Mouse (Mus musculus) megakaryocyte, adult 5-6 weeks (primary cell): ENCODE data around the gene Dhx33. TPM values are rescaled to one million over a fixed set of nuclear protein-coding genes. Genes with fewer than 3 reads are reported as not detected.

Source experiments
- ATAC-seq: 2 replicates; pipeline ENCODE4 v1.8.0; 2016; ENCODE audit warnings: mild to moderate bottlenecking, inconsistent platforms; ENCODE audit not compliant: poor library complexity, severe bottlenecking
- total RNA-seq, 2 experiments: library from RNA; stranded (forward) in 1 of 2; stranded (reverse) in 1 of 2; fragments of 153-499, 151-499 nt in 1 of 2; fragments of 221-1000, 200-1000 nt in 1 of 2; gene quantifications; 2 replicates each; pipeline versions ENCODE4 v1.2.3 to v1.2.4; 2015 to 2017

Dhx33 gene
- total RNA-seq (2015), result 5.1 and 8.4 TPM in 2 replicates
- total RNA-seq (2017), result 10.7 and 17.0 TPM in 2 replicates

DNA sequence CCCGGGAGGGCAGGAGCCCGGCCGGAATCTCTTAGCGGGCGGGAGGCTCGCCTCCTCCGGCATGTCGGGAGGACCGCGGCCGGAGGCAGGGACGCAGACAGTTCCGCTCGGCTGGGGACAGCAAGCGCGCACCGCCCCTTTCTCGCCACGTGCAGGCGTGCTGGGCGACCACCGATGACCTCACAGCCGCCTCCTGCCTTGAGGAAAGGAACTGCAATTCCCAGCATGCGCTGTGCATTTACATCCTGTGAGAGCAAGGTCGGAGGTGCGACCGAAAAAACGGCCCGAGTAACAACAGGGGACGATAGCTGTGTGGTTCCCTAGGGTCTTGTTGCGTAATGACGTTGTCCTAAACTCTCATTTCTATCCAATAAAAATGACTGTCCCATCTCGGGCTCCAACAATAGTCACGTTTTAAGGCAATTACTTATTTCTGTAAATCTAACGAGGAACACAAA is at the start of gene Dhx33:
Gene Dhx33, minus strand, starts transcription at position 122 of the 458 bp plus-strand sequence.
- ATAC-seq, result peak; percentile 98

DNA sequence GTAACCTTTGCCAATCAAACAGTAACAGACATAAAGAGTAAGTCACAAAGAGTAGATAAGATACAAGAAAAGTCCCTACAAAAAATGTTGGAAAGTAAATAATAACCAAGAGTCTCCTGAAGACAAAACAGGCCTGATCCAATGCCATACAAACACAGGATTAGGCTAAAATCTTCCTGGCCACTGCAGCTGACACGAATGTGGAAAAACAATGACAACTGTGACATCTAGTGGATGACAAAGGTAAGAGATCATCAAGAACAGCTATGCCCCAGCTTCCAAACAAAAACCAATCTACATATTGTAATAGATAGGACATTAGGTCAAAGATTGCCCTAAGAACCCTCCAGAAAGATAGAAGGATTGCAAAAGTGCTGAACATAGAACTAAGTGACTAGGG is 48.3 kb upstream of the Dhx33 start:
- ATAC-seq, result 0 out of 2 replicates have a peak, but pooled peaks have one; percentile 43

DNA sequence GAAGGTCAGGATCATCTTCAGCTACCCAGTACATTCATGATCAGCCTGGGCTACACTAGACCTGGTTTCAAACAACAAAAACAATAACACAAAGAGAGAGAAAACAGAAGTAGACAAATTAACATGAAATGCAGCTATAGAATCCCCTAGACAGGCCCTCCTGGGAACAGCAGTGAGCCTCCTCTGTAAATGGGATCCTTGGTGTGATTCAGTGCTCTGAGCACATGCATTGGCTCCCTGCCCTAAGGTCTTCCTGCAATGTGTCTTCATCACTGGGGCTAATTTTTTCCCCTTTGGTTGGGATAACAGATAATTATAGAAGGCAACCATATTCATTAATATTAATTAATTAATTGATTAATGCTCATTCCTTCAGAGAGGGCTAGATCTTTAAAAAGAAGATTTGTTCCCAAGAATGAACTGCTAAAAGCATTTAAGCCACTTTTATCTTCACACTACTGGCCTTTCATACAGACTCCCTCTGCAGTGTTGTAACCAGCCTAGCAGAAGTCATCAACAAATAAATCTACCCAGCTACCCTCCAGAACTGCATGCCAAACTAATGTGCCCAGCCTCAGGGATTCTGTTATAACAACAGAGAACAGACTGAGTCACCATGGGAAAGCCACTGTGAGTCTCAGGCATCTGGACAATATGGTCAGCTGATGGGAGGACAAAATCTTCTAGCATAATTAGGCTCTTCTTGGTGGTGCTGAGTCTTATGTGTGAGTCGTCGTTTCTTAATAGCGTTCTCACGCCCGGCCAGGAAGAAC is 35.5 kb upstream of the Dhx33 start:
- no peak for ATAC-seq

DNA sequence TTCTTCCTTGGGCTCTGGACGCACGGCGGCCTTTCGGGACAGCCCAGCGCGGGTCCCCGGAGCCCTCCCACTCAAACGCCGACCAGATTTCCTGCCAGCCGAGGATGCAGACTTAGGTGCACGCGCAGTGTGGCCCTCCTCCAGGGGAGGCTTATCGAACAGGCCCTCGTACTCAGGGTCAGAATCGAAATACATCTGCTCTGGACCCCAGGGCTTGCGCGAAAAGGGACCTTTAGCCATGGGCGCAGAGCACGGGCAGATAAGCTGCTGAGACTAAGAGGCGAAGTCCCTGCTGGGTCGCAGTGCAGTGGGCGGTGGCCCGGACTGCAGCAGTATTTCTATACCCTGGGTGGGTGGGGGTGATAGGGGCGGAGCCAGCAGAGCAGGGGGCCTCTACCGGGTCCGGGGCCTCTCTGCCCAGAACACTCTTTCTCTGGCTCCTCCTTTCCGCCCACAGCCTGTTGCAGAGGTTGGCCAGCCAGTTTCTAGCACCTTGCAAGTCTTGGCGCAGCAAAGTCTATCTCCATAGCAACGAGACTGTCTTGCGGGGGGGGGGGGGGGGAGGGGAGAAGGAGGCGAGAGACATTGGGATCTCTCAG is 29.0 kb upstream of the Dhx33 start, which contains the start of gene 6330403K07Rik:
Gene 6330403K07Rik, minus strand, starts transcription at position 351 of the 599 bp plus-strand sequence.
- ATAC-seq, result no peak

DNA sequence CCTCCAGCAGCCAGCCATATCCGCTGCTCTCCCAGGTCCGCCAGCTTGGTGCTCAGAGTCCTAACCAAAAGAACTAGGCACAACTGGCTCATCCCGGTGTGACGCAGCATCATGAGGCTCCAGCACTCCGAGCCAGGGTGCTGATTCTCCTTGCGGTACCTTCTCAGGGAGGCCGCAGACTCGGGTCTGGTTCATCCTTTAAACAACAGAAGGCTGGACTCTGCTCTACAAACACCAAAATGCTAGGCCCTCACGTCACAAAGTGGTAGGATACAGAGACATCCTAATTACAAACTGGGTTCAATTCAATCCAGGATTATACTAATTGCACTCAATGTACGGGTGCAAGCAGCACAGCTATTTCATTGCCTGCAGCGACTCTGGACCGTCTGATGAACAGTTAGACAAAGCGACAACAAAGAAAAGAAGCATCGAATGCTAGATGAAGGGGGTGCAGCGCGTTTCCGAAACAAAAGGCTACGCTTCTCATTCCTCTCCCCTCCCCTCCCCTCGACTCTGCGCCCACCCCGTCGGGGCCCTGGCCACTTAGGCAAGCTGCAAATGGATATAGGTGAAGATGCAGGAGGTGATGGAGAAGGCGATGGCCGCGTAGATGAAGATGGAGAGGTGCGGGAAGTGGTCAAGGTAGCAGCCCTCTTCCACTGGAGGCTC is 28.4 kb upstream of the Dhx33 start:
- ATAC-seq, result no peak

DNA sequence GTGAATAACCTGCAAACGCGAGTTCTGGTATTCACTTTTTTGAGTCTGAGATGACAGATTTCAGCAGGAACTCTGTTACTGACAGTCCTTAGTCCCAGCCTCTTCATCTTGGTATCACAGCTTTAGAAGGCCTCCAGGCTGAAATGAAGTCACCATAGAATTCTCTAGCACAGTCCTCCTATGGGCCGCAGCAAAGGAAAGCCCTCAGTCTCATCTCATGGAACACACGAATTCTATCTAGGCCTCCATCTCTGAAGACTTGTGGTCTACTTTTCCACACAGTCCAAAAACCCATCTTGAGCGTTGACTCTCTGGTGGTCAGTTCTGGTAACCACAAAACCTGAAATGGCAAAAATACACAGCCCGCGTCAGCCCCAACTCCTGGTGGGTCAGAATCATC is 27.8 kb upstream of the Dhx33 start:
- ATAC-seq, result no peak

DNA sequence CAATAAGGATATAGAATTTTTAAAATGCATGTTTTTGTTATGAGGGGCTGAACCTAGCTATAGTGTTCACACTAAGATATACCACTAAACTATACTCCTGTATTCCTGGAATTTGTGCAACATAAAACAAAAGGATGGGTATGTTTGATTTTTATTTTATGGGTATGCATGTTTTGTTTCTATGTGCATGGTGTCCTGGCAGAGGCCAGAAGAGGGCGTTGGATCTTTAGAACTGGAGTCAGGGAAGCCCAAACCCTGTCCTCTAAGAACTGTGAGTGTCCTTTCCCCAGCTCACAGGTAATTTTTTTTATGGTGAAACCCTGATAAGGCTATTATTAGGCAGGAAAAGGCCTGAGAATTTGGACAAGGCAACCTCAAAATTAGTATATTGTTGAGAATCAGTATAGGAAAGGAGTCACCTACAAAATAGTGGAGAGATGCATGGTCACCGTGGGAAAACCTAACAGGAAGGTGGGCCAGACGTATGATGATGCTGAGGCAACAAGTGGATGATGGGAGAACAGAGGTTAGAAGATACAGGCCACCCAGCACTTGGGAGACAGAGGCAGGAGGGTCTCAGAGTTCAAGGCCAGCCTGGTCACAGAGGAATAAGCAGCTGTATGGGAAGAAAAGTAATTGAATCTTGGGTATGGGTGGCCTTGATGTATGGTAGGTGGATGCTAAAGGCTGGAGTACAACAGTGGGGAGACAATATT is 25.3 kb upstream of the Dhx33 start:
- no peak for ATAC-seq

DNA sequence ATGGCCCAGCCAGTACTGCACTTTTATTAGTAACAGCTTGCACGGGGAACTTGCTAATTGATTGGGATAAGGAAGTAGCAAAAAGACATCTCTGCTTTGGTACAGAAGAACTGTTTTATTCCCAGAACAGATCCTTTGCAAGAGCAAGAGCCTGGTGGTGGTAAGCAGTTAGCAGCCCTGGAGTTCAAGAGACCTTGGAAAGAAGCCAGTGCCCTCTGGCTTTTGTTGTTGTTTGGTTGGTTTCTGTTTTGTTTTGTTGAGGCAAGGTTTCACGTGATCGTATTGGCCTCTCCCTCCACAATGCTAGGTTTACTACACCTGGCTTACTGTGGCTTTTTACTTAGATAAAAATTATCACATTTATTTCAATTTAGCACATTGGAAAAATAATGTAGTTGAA is 24.0 kb upstream of the Dhx33 start:
- no peak for ATAC-seq

DNA sequence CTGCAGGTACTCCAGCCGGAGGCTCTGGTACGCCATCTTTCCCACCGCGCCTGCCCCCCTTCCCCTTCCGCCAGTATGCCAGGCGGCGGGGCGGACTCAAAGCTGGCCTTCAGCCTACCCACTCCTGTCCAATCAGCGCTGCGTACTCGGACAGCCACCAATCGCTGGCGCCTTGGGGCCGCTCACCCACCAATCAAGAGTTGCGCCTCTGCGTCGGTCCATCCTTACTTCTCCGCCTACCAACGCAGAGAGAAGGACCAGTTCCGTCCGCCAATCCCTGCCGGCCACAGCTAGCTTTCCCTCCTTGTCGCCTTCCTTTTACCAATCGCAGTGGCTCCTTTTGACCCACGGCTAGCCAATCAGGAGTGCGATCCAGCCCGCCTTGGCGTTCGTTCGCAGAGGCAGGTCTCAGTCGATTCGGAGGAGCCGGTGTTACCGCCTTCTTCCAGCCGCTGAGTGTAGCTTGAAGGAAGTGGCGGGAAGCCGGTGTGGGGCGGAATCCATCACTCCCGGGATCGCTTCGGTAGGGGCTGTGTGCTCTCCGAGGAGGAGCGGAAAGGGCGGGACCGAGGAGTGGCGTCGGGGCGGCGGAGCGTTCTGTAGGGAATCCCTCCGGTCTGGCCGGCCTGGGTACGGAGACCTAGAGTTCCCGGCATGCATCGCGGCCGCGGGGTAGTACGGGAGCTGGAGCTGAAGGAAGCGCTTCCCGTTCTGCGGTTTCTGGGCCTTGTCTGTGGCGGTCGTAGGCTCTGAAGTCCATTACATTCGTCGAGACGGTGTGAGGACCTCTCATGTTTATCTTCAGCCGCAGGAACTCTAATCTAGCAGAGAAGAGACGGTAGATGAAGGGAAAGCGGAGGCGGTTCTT is 15.2 kb upstream of the Dhx33 start, which contains the start of the genes Mis12 and Derl2:
Gene Mis12, plus strand, starts transcription at position 411 of the 868 bp plus-strand sequence.
Gene Derl2, minus strand, starts transcription at position 641 of the 868 bp plus-strand sequence.
- ATAC-seq, result peak; percentile 91

DNA sequence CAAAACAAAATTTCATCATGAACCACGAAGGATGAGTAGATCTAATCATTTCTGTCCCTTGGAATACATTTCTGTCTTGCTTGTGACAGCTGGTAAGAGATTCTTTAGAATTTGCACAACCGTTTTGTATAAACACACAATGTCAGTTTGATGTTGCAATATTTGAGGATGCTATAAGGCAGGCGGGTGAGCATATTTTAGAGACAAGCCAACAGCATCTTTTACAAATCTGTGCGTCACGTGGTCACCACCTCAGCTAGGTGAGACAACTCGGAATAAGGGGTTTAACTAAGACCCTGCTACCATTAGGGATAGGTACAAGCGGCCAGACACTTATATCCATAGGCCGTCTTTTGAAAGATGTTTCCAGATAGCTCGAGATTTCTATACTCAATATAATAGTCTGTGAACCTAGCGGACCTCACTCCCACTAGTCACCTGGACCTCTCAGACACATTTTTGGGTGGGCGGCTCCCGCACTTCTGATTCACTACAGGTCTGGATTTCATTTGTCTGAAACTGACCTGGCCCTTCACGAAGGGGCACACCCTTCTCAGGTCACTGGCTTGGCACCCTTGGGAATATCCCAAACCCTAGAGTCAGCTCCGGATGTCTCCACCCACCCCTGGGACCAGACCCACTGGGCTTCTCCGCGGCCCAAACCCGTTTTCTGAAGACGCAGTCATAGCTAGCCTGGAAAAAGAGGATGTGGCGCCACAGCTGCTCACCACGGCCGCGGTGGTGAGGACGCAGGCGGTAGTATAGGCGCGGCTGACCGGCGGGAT is 14.4 kb upstream of the Dhx33 start:
- no peak for ATAC-seq

DNA sequence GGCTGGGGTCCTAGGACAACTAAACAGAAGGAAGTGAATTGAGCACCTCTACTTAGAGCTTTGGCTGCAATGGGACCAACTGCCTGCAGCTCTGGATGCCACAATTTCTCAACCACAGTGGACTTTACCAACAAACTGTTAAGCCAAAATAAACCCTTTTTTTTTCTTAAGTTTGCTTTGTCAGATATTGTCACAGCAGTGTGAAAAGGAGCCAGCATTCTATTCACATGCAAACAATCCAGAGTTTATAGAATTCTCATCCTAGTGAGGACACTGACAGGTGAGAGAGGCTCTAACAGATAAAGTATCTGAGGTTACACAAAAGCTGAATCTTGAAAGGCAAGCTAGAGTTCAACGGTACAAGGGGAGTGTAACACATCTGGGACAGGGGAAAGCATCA is 12.8 kb upstream of the Dhx33 start:
- ATAC-seq, result no peak

DNA sequence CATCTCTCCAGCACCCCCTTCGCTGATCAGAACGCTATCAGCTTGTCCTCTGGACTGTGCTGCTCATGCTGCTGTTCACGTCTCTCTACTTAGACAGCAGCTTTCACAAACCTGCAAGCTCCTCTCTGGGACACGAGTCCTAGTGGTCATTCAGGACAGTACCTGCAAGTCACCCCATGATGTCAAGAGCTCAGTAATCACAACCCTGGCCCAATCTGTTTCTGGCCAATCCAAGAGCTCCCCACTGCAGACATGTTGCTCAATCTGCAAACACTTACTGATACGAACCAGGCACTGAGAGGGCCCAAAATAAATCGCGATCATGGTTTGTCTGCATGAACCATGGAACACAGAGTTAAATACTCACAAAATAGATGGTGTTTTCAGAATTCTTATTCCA is 8.5 kb upstream of the Dhx33 start:
- no peak for ATAC-seq

DNA sequence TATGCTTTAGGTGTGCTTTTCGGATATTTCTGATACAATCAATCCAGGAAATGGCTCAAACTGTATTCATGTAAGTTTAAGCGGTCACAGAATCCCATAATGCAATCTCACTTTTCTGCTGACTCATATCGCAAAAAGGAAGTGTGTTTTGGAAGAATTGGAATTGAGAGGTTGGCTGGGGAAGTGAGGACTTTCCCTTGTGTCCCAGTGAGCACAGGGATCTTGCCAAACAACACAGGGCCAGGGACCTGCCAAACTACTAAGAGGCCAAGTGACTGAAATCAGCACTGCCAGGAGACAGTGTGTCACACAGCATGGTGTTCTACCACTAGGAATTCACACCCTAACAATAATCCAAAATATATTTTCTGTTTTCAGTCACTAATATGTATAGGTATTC is 4.1 kb upstream of the Dhx33 start:
- 0 out of 2 replicates have a peak, but pooled peaks have one; percentile 14 for ATAC-seq

DNA sequence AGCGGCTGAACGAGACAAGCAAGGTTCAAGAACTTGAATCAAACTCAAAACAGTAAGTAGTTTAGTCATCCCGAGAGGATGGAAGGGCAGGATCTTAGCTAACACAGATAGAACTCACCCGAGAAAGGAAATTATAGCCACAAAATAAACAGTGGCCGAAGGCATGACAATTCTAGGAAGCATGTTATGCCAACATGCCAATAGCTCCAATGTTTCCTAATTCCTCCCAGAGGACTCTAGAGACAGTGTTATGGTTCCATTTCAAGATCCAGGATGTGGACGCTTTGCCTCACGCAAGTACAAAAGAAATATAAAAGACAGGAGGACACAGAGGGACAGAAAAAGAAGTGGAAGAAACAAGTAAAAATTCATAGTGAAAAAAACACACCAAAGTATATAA is 3.6 kb upstream of the Dhx33 start:
- ATAC-seq, result no peak

DNA sequence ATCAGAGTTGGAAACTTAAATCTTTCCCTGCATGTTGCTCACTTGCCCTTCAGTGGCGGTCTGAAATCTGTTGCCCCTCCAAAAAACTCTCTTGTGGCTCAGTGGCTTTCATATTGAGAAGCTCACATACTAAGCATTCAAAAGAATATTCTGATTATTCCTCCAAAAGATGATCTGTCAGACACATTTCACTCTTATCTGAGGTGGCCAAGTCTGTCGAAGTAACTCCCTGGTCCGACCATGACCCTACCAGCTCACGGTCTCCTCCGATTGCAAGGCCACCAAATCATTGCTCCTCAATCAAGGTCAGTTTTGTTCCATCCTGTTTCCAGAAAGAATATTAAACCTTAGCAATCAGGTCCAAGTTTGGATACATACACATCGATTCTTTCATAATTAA is 2.8 kb upstream of the Dhx33 start:
- ATAC-seq, result no peak

DNA sequence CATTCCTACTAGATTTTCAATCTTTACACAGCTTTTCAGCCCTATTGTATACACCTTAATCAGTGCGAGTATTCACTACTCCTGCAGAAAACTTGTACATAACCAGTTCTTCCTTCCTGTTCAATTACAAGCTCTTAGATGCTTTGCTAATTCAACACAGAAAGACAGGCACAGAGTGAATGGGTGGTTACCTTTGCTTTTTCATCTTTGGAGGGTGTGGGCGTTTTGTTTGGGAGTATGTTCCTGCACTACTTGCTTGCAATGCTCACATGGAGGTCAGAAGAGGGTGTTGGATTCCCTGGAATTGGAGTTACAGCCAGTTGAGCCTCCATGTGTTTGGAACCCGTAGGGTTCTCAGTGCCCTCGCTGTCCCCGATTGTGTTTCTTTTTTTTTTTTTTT is 809 bp upstream of the Dhx33 start:
- no peak for ATAC-seq

DNA sequence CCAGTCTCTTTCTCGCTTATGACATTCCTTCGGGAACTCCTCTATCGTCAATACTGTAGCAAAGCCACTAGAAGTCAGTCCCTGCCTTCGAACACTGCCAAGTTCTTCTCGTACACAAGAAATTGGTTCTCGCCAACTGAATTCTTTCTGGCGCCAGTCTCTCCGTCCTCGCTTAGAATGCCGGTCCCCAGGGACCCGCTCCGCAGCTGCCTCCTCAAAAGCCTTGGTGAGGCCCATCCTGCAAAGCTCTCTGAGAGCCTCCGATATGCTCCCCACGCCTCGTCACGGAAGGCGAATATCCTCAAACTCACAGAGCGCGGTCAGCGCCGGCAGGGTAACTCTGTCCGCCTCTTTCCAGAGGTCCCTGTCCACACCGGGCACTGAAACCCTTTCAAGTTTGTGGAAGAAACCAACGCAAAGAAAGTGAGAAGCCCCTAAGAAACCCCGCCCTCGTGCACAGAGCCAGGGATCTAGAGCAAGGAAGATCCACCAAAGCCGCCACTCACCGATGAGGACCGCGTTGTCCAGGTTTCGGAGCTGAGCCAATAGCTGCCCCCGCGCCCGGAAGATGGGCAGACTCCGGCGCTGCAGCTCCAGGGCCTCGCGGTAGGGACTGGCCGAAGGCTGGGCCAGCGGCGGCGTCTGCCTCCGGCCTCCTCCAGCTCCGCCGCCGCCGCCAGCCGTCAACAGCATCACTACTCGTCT is 474 bp downstream of the Dhx33 start:
- peak; percentile 39 for ATAC-seq

DNA sequence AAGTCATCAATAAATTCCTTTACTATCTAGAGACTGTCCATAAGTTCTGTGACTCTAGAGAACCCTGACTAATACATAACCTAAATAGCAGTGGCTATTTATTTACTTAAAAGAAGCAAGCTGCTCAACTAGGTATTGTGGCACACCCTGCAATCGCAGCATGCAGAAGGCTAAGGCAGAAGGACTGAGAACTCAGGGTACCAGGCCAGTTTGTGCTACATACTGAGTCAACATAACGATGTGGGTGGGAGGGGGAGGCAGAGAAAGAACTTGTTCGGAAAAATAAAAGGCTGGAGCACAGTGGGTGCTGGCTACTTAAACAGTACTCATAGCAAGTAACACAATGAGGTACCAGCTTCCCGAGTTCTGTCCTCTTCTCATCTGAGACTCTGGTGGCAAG is 3.1 kb downstream of the Dhx33 start:
- ATAC-seq, result no peak
